Mouse (Mus musculus): ENCODE data around the gene Cblc. TPM values are rescaled to one million over a fixed set of nuclear protein-coding genes. Genes with fewer than 3 reads are reported as not detected.
"Not testable (repeated sequence)": the region's sequence is repeated elsewhere in the genome, so short reads cannot be mapped to it uniquely, and the experiment has no call there.

Cblc gene
- polyA plus RNA-seq, 1 experiment: 17.1 TPM

- Histone ChIP-seq H3K4me1 (ENCODE audit: control insufficient read depth, insufficient read depth, low read length) (peaks cover 1% of the 10 kb centered on the region), H3K9me3 (replicated peaks; ENCODE audit: control insufficient read depth, insufficient read depth, low read length, poor library complexity, severe bottlenecking) (no peaks in the 10 kb centered on the region), H3K36me3 (ENCODE audit: control insufficient read depth, insufficient read depth, low read length, poor library complexity, severe bottlenecking) (no peaks in the 10 kb centered on the region), H3K9ac (ENCODE audit: low read depth, poor library complexity, severe bottlenecking) (no peak overlapping the region), H3K27me3 (ENCODE audit: control insufficient read depth, insufficient read depth, low read length, poor library complexity, severe bottlenecking) (no peaks in the 10 kb centered on the region), H3K4me3 (ENCODE audit: low read depth, low read length) (no peak overlapping the region), H3K27ac (ENCODE audit: insufficient read depth, low read length) (no peak overlapping the region)
- TF ChIP-seq POLR2A (IDR thresholded peaks at IDR 0.05; ENCODE audit: insufficient read depth, low read length) (no peak), CTCF (IDR thresholded peaks at IDR 0.05; ENCODE audit: low read depth, low read length) (no peak), EP300 (IDR thresholded peaks at IDR 0.05; ENCODE audit: insufficient read depth, low read depth, low read length) (no peak)
Observed at GRCm38 (mm10) chr7:19792701-19793630, 3.6 kb downstream of the Cblc start.

- not testable (repeated sequence) for H3K9ac ChIP-seq (ENCODE audit: low read depth, poor library complexity, severe bottlenecking); H3K9me3 ChIP-seq (replicated peaks; ENCODE audit: control insufficient read depth, insufficient read depth, low read length, poor library complexity, severe bottlenecking); H3K27me3 ChIP-seq (ENCODE audit: control insufficient read depth, insufficient read depth, low read length, poor library complexity, severe bottlenecking); H3K4me3 ChIP-seq (ENCODE audit: low read depth, low read length); H3K4me1 ChIP-seq (ENCODE audit: control insufficient read depth, insufficient read depth, low read length); H3K27ac ChIP-seq (ENCODE audit: insufficient read depth, low read length); H3K36me3 ChIP-seq (ENCODE audit: control insufficient read depth, insufficient read depth, low read length, poor library complexity, severe bottlenecking)
Observed at GRCm38 (mm10) chr7:19791504-19791903, 5.1 kb downstream of the Cblc start.

- no peaks in the 10 kb centered on the region for H3K36me3 ChIP-seq (ENCODE audit: control insufficient read depth, insufficient read depth, low read length, poor library complexity, severe bottlenecking)
- H3K4me3 ChIP-seq (ENCODE audit: low read depth, low read length): peak overlapping the region; percentile 44
- TF ChIP-seq POLR2A (IDR thresholded peaks at IDR 0.05; ENCODE audit: insufficient read depth, low read length) (no peak), CTCF (IDR thresholded peaks at IDR 0.05; ENCODE audit: low read depth, low read length) (peak; percentile 91), EP300 (IDR thresholded peaks at IDR 0.05; ENCODE audit: insufficient read depth, low read depth, low read length) (peak; percentile 29; the same call in 1 of the 2 replicates)
- H3K9me3 ChIP-seq (replicated peaks; ENCODE audit: control insufficient read depth, insufficient read depth, low read length, poor library complexity, severe bottlenecking): no peaks in the 10 kb centered on the region
- H3K27ac ChIP-seq (ENCODE audit: insufficient read depth, low read length): peak overlapping the region; percentile 21; the same call in 1 of the 2 replicates
- peak overlapping the region; percentile 13; the same call in 1 of the 2 replicates for H3K9ac ChIP-seq (ENCODE audit: low read depth, poor library complexity, severe bottlenecking)
- no peaks in the 10 kb centered on the region for H3K27me3 ChIP-seq (ENCODE audit: control insufficient read depth, insufficient read depth, low read length, poor library complexity, severe bottlenecking)
- H3K4me1 ChIP-seq (ENCODE audit: control insufficient read depth, insufficient read depth, low read length): peaks cover 2% of the 10 kb centered on the region
Observed at GRCm38 (mm10) chr7:19789904-19790347, 6.7 kb downstream of the Cblc start.

GRCm38 (mm10) chr7:19785874-19786458 is 10.6 kb downstream of the Cblc start:
- Histone ChIP-seq H3K9me3 (replicated peaks; ENCODE audit: control insufficient read depth, insufficient read depth, low read length, poor library complexity, severe bottlenecking) (no peaks in the 10 kb centered on the region), H3K36me3 (ENCODE audit: control insufficient read depth, insufficient read depth, low read length, poor library complexity, severe bottlenecking) (no peaks in the 10 kb centered on the region), H3K27me3 (ENCODE audit: control insufficient read depth, insufficient read depth, low read length, poor library complexity, severe bottlenecking) (no peaks in the 10 kb centered on the region), H3K4me1 (ENCODE audit: control insufficient read depth, insufficient read depth, low read length) (peaks cover 4% of the 10 kb centered on the region), H3K4me3 (ENCODE audit: low read depth, low read length) (no peak overlapping the region), H3K9ac (ENCODE audit: low read depth, poor library complexity, severe bottlenecking) (no peak overlapping the region), H3K27ac (ENCODE audit: insufficient read depth, low read length) (no peak overlapping the region)
- TF ChIP-seq EP300 (IDR thresholded peaks at IDR 0.05; ENCODE audit: insufficient read depth, low read depth, low read length) (no peak), CTCF (IDR thresholded peaks at IDR 0.05; ENCODE audit: low read depth, low read length) (no peak), POLR2A (IDR thresholded peaks at IDR 0.05; ENCODE audit: insufficient read depth, low read length) (no peak)

GRCm38 (mm10) chr7:19784764-19785535 is 11.7 kb downstream of the Cblc start:
- TF ChIP-seq POLR2A (IDR thresholded peaks at IDR 0.05; ENCODE audit: insufficient read depth, low read length): no peak
- TF ChIP-seq CTCF (IDR thresholded peaks at IDR 0.05; ENCODE audit: low read depth, low read length): peak; percentile 87
- no peak for TF ChIP-seq EP300 (IDR thresholded peaks at IDR 0.05; ENCODE audit: insufficient read depth, low read depth, low read length)
- Histone ChIP-seq H3K27me3 (ENCODE audit: control insufficient read depth, insufficient read depth, low read length, poor library complexity, severe bottlenecking) (no peaks in the 10 kb centered on the region), H3K9me3 (replicated peaks; ENCODE audit: control insufficient read depth, insufficient read depth, low read length, poor library complexity, severe bottlenecking) (no peaks in the 10 kb centered on the region), H3K9ac (ENCODE audit: low read depth, poor library complexity, severe bottlenecking) (no peak overlapping the region), H3K4me3 (ENCODE audit: low read depth, low read length) (no peak overlapping the region), H3K36me3 (ENCODE audit: control insufficient read depth, insufficient read depth, low read length, poor library complexity, severe bottlenecking) (no peaks in the 10 kb centered on the region), H3K4me1 (ENCODE audit: control insufficient read depth, insufficient read depth, low read length) (peaks cover 4% of the 10 kb centered on the region), H3K27ac (ENCODE audit: insufficient read depth, low read length) (no peak overlapping the region)

All from ES-Bruce4 (cell line).